Mouse (Mus musculus) G1E (cell line): ENCODE measurements around the gene E2f7. TPM values are rescaled to one million over a fixed set of nuclear protein-coding genes. Genes with fewer than 3 reads are reported as not detected.

Experiments
- ATAC-seq: 2 replicates; pipeline ENCODE4 v1.8.0; 2016; ENCODE audit warnings: mild to moderate bottlenecking; ENCODE audit not compliant: insufficient number of reproducible peaks, poor library complexity, low FRiP score, severe bottlenecking; ENCODE audit errors: extremely low read depth
- DNase-seq: peaks from one replicate; pipeline ENCODE4 v3.0.0; 2012; ENCODE audit warnings: low spot score
- H3K27me3 ChIP-seq: 2 replicates; pipeline ENCODE4 v1.6.1; 2012; ENCODE audit warnings: mild to moderate bottlenecking, low read length, inconsistent platforms; ENCODE audit not compliant: insufficient read depth
- H3K36me3 ChIP-seq: replicated peaks from 2 replicates; pipeline ENCODE3; 2012; ENCODE audit warnings: mild to moderate bottlenecking, inconsistent platforms
- H3K4me1 ChIP-seq: 2 replicates; pipeline ENCODE4 v1.6.1; 2012; ENCODE audit warnings: low read depth, low read length, inconsistent platforms, mixed read lengths; ENCODE audit not compliant: insufficient read depth
- H3K4me3 ChIP-seq: 2 replicates; pipeline ENCODE4 v1.5.1; 2012; ENCODE audit warnings: low read depth, mild to moderate bottlenecking, inconsistent platforms, low read length, moderate library complexity, mixed read lengths
- H3K9me3 ChIP-seq: replicated peaks from 2 replicates; pipeline ENCODE4 v1.6.1; 2012; ENCODE audit warnings: inconsistent platforms
- CTCF ChIP-seq: IDR thresholded peaks from 2 replicates; pipeline ENCODE4 v1.5.1; 2012; ENCODE audit warnings: low read depth, low read length, inconsistent platforms, mixed read lengths
- GATA1 ChIP-seq: IDR thresholded peaks from 2 replicates; pipeline ENCODE4 v1.6.1; 2012; ENCODE audit warnings: borderline replicate concordance, low read length, inconsistent platforms, mixed read lengths
- GATA2 ChIP-seq: IDR thresholded peaks from 2 replicates; pipeline ENCODE4 v1.6.1; 2012; ENCODE audit warnings: low read depth, low read length, inconsistent platforms, borderline replicate concordance
- POLR2AphosphoS5 ChIP-seq: IDR thresholded peaks from 2 replicates; pipeline ENCODE4 v1.6.1; 2012; ENCODE audit warnings: low read depth, low read length, inconsistent platforms; ENCODE audit not compliant: insufficient replicate concordance
- TAL1 ChIP-seq: conservative IDR thresholded peaks from 2 replicates; pipeline ENCODE4 v1.6.1; 2012; ENCODE audit warnings: low read depth, low read length, inconsistent platforms, mixed read lengths
- polyA plus RNA-seq: library from polyadenylated mRNA; stranded (reverse); fragments of >175 nt; gene quantifications from 2 replicates; pipeline ENCODE4 v1.2.3, GENCODE M21; 2012
- total RNA-seq, 2 experiments: library from RNA; stranded (forward) in 1 of 2; stranded (reverse) in 1 of 2; fragments of 200-1000 nt in 1 of 2; fragments of >200 nt in 1 of 2; fragmentation: Nextera tagmentation in 1 of 2; gene quantifications; 2 replicates each; pipeline ENCODE4 v1.2.3; 2014 to 2017

The E2f7 gene
- total and polyA plus RNA-seq, 3 experiments, result 10.7 to 28.1 (median 24.4) TPM

GRCm38 (mm10) chr10:110763416-110763815 is 18.2 kb downstream of the E2f7 start:
- TF ChIP-seq TAL1, result no peak
- no peak for TF ChIP-seq GATA2
- no peak for TF ChIP-seq CTCF
- no peak for TF ChIP-seq POLR2AphosphoS5
- TF ChIP-seq GATA1, result no peak
- ATAC-seq (no peak), DNase-seq (no peak)
- Histone ChIP-seq H3K4me3 (no peak overlapping the region), H3K27me3 (no peaks in the 10 kb centered on the region), H3K36me3 (peaks cover 94% of the 10 kb centered on the region), H3K9me3 (no peaks in the 10 kb centered on the region), H3K4me1 (no peaks in the 10 kb centered on the region)

- Histone ChIP-seq H3K9me3 (no peaks in the 10 kb centered on the region), H3K4me1 (no peaks in the 10 kb centered on the region), H3K36me3 (peaks cover 87% of the 10 kb centered on the region), H3K4me3 (no peak overlapping the region), H3K27me3 (no peaks in the 10 kb centered on the region)
- no peak for TF ChIP-seq GATA2
- no peak for TF ChIP-seq POLR2AphosphoS5
- no peak for TF ChIP-seq GATA1
- no peak for TF ChIP-seq TAL1
- no peak for TF ChIP-seq CTCF
- ATAC-seq, result no peak
- DNase-seq, result no peak
These were observed 24.3 kb downstream of the E2f7 start for GRCm38 (mm10) chr10:110769538-110769937.

GRCm38 (mm10) chr10:110773201-110773600 is 28.0 kb downstream of the E2f7 start:
- Histone ChIP-seq H3K36me3 (peaks cover 75% of the 10 kb centered on the region), H3K9me3 (no peaks in the 10 kb centered on the region), H3K4me3 (no peak overlapping the region), H3K4me1 (no peaks in the 10 kb centered on the region), H3K27me3 (no peaks in the 10 kb centered on the region)
- no peak for DNase-seq
- TF ChIP-seq GATA2 (no peak), POLR2AphosphoS5 (no peak), CTCF (no peak), TAL1 (no peak), GATA1 (no peak)
- ATAC-seq, result no peak

GRCm38 (mm10) chr10:110773878-110774277 is 28.6 kb downstream of the E2f7 start:
- H3K27me3 ChIP-seq, result no peaks in the 10 kb centered on the region
- no peak for TF ChIP-seq GATA1
- TF ChIP-seq TAL1, result no peak
- no peak for TF ChIP-seq POLR2AphosphoS5
- TF ChIP-seq GATA2, result no peak
- TF ChIP-seq CTCF, result no peak
- DNase-seq (no peak), ATAC-seq (no peak)
- H3K4me1 ChIP-seq, result no peaks in the 10 kb centered on the region
- H3K36me3 ChIP-seq, result peaks cover 75% of the 10 kb centered on the region
- no peaks in the 10 kb centered on the region for H3K9me3 ChIP-seq
- H3K4me3 ChIP-seq, result no peak overlapping the region

- Histone ChIP-seq H3K27me3 (no peaks in the 10 kb centered on the region), H3K4me3 (no peak overlapping the region), H3K9me3 (no peaks in the 10 kb centered on the region), H3K36me3 (peaks cover 80% of the 10 kb centered on the region), H3K4me1 (no peaks in the 10 kb centered on the region)
- TF ChIP-seq POLR2AphosphoS5 (no peak), GATA1 (no peak), GATA2 (no peak), TAL1 (no peak), CTCF (no peak)
- DNase-seq (no peak), ATAC-seq (no peak)
These were observed 36.5 kb downstream of the E2f7 start for GRCm38 (mm10) chr10:110781772-110782171.

- TF ChIP-seq CTCF (0 out of 2 replicates have a peak, but pooled peaks have one; percentile 23), GATA2 (no peak), GATA1 (no peak), TAL1 (no peak), POLR2AphosphoS5 (no peak)
- peaks cover 86% of the 10 kb centered on the region for H3K36me3 ChIP-seq
- H3K4me3 ChIP-seq, result no peak overlapping the region
- ATAC-seq (no peak), DNase-seq (no peak)
- no peaks in the 10 kb centered on the region for H3K27me3 ChIP-seq
- H3K4me1 ChIP-seq, result no peaks in the 10 kb centered on the region
- no peaks in the 10 kb centered on the region for H3K9me3 ChIP-seq
These were observed 37.4 kb downstream of the E2f7 start for GRCm38 (mm10) chr10:110782655-110783054.
